Mouse (Mus musculus): ENCODE results near the gene Cyp11a1.

The Cyp11a1 gene

GRCm38 (mm10) chr9:58044828-58045227 lies 38.6 kb downstream of the Cyp11a1 start:
- DNase-seq (ENCODE audit: low spot score): peak; percentile 53

DNA sequence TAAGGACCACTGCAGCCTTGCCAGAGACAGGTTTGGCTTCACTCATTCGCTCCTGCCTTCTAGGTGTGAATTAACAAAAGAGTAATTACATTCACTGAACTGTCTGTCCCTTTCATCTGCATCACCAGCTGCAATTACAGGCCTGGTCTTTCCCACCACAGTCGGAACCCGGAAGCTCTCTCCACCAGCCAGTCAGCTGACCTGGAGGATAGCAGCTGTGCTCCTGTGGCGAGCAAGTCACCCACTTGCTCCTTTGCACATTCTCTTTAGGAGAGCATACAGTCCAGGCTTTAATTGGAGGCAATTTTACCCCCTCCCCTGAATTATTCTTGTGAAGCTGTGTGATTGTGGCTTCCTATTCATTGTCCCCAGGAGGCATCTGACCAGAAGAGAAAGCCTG lies 39.4 kb downstream of the Cyp11a1 start:
- DNase-seq (ENCODE audit: low spot score): no peak

DNA sequence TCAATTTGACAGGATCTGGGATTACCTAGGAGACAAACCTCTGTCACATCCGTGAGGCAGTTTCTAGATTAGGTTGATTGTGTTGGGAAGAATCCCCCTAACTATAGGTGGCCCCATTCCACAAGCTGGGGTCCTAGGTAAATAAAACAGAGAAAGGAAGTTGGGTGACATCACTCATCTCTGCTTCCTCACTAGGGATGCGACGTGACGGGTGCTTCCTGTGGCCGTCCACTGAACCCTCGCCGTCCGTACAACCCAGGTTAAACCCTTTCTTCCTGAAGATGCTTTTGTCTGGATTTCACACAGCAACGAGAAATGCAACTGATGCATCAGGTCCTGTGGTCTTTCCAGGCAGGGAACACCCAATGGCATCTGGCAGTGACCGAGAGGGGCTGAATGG lies 40.9 kb downstream of the Cyp11a1 start:
- DNase-seq (ENCODE audit: low spot score): no peak

DNA sequence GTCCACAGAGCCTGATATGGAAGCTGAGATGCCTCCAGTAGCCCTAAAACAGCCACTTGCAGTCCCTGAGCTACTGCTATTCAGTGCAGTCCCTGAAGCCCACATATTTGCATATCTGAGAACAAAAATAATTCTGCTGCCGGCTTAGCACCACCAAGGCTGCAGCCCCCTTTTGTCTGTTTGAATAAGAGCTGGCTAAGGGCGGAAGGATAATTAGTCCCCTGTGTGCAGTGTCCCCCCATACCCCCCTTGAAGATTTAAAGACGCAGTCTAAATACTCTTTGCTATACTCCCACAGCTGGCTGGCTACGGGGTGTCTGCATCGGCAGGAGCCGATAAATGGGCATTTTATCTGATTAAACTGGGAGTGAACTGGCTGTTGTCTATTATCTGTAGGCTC lies 42.4 kb downstream of the Cyp11a1 start:
- peak; percentile 47 for DNase-seq (ENCODE audit: low spot score)

DNA sequence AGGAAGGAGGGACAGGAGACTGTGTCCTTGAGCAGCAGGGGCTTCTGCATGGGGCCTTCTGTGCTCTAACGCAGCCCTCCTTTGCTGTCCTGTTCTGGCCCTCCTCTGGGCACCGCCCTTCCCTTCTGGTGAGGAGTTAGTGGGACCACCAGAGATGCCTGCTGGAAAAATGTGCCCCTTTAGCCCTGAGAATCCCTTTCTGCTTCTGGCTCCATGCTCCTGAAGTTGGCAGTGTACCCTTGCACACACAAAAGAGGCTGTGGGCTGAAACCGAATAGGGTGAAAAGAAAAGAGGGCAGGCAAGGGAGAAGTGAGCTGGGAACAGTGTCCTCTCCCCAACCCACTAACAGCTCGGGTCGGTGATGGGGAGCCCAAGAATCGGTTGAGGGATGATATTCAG lies 43.0 kb downstream of the Cyp11a1 start:
- DNase-seq (ENCODE audit: low spot score): no peak

GRCm38 (mm10) chr9:58049861-58050260 lies 43.6 kb downstream of the Cyp11a1 start:
- DNase-seq (ENCODE audit: low spot score): no peak

- DNase-seq (ENCODE audit: low spot score): peak; percentile 42
Observed at GRCm38 (mm10) chr9:58051937-58052336, 45.7 kb downstream of the Cyp11a1 start.

DNA sequence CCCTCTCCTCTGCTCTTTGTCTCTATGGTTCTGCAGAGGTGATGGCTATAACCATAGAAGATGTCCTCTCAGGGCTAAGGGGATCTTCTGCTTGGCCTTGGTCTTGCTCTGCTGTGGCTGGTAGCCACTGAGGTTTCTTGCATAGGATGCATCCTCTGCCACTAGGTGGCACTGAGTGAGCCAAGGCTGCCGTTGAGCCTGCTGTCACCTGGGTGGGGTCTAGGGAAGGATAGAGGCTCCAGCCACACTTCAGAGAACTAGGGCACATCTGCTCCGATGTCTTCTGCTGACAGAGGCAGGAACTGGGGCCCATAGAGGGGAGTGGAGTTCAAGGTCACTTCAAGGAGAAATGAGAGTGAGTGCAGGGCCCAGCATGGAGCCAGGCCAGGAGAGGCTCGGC lies 46.9 kb downstream of the Cyp11a1 start:
- DNase-seq (ENCODE audit: low spot score): peak; percentile 77

GRCm38 (mm10) chr9:58053544-58053943 lies 47.3 kb downstream of the Cyp11a1 start:
- no peak for DNase-seq (ENCODE audit: low spot score)

GRCm38 (mm10) chr9:58054032-58054431 lies 47.8 kb downstream of the Cyp11a1 start:
- no peak for DNase-seq (ENCODE audit: low spot score)

DNA sequence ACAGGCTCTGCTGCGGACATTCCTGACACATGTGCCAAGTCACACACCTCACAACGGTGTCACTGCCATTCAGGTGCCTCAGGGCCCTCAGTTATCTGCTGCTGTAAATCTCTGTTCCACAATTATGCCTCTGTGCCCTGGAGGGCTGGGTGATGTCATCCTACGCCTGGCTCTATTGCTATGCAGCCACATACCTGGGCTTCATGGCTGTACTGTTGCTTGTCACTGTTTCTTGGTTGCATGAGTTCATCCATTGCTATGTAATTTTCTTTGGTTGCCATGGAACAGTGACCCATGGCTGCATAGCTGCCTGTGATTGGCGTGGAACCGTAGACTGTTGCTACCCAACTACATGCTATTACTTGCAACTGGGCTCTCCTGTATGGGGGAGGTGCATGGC lies 49.5 kb downstream of the Cyp11a1 start:
- DNase-seq (ENCODE audit: low spot score): no peak

DNA sequence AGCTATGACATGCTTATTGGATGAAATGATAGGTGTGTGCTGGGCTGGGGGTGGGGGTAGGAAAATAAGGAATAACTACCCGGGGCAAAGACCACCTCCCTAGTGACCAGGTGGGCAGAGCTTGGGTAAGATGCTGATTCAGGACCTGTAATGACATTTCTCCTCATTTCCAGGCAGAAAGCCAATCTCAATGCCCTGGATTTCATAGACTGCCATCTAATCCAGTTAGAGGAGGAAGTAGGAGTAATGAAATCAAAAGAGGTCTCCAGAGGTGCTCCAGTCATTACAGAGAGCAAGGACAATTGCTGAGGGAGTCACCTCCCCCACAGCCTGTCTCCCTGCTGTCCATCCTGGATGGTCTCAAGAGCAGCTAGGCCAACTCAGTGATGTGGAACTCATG lies 53.7 kb downstream of the Cyp11a1 start:
- DNase-seq (ENCODE audit: low spot score): no peak

DNA sequence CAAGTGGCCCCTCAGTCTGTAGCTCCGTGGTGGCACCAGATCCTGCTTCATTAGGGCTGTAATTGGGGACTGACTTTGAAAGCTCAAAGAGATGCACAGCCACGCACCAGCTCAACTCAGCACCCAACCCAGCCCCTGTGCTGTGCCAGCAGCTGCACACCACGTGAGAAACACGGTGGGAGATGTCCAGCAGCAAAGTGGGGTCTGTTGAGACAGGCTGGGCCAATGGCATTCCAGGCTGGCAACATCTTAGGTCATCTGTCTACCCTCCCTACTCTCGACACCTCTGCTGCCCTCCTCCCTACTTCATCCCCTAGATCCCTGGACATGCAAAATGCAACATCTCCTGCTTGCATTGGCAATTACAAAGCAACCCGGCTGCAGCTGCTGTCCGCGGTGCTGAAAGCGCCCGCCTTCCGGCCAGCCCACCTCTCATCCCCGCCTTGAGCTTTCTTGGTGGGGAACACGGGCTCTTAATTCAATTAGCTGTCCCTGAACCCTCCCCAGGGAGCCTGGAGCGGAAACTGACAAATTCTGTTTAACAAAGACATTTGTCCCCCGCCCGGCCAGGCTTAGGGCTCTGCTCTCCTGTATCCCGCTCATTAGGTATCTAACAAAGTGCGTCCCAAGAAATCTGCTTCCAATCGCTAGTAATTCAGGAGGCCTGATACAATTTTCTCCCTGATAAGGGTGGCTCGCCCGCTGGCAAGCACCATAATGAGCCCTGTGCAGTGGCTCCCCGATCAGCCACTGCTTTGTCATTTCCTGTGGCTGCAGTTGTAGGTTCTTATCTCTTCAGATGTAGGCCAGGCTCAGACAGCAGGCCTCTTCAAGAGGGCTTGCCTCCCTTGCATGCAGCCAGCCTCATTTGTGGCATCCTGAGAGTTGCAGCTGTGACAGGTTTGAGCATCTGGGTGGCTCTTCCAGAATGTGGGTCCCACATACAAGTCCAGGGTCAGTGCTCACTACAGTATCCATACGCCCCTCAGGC lies 54.8 kb downstream of the Cyp11a1 start:
- peak; percentile 83 for DNase-seq (ENCODE audit: low spot score)

DNA sequence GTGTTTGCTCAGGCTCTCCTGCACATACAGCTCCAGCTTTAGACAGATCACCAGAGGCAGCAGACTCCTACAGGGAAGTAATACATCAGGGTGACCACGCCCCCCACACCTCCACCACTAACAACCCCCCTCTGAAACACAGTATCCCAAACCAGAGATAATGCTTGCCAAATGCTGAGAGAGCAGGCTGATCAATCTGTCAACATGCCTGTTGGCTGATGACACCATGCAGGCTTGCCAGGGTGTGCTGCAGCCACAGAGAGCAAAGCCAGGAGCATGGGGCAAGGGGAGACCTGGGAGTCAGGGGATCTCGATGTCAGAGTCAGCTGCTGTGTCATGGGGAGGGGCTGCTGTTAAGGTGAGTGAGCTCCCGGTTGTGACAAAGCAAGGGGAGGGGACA lies 57.3 kb downstream of the Cyp11a1 start, which contains the start of gene Stra6:
Gene Stra6, plus strand, starts transcription at position 258 of the 400 bp plus-strand sequence.
- no peak for DNase-seq (ENCODE audit: low spot score)

GRCm38 (mm10) chr9:58065532-58065931 lies 59.3 kb downstream of the Cyp11a1 start:
- DNase-seq (ENCODE audit: low spot score): no peak

GRCm38 (mm10) chr9:58065977-58066730 lies 59.9 kb downstream of the Cyp11a1 start:
- no peak for DNase-seq (ENCODE audit: low spot score)

DNA sequence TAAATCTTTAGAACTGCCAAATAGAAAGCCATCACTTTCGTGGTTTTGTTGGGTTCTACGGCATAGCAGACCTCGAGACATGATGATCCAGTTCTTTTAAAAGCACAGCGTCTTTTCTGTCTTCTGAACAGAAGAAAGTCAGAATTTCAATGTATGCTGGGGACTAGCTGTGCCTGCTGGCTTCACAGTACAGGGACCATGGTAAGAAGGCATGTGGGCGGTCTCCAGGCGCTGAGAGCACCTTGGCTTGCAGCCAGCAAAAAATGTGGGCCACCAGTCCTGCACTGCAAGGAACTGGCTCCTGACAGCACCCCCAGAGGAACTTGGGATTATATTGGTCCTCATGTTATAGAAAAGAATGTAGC lies 60.5 kb downstream of the Cyp11a1 start:
- no peak for DNase-seq (ENCODE audit: low spot score)

GRCm38 (mm10) chr9:58067546-58067945 lies 61.3 kb downstream of the Cyp11a1 start:
- no peak for DNase-seq (ENCODE audit: low spot score)

DNA sequence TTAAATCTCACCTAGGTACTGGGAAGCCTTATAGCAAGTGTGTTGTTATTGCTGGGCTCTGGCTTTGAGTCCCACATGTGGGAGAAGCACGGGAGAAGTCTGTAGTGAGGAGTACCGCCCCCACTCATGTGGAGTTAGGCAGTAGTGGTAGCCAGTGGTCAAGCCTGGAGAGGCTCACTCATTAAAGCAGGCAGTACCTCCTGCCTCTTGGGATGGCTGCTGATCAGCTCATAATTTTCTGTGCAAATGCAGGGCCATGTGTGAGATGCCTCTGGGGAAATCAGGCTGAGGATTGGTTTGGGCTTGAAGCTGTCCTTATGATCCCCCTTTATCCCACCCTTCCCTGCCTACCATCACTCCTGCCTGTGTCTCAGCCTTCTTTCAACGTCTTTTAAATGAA lies 68.3 kb downstream of the Cyp11a1 start:
- no peak for DNase-seq (ENCODE audit: low spot score)

All from embryo, embryonic 10.5 days (tissue).